Mouse (Mus musculus) gastrocnemius, adult 18-20 months (tissue): ENCODE measurements around the gene Ncoa5. TPM values are rescaled to one million over a fixed set of nuclear protein-coding genes. Genes with fewer than 3 reads are reported as not detected.

Source experiments
- DNase-seq: peaks from one replicate; pipeline ENCODE4 v3.0.0; 2021; ENCODE audit warnings: low spot score
- total RNA-seq, 2 experiments: library from RNA; stranded (reverse); gene quantifications; 2 replicates each; pipeline ENCODE4 v1.2.3; 2021

Gene Ncoa5
- total RNA-seq, 2 experiments from 2014 or later, result 11.1 to 11.7 TPM

DNA sequence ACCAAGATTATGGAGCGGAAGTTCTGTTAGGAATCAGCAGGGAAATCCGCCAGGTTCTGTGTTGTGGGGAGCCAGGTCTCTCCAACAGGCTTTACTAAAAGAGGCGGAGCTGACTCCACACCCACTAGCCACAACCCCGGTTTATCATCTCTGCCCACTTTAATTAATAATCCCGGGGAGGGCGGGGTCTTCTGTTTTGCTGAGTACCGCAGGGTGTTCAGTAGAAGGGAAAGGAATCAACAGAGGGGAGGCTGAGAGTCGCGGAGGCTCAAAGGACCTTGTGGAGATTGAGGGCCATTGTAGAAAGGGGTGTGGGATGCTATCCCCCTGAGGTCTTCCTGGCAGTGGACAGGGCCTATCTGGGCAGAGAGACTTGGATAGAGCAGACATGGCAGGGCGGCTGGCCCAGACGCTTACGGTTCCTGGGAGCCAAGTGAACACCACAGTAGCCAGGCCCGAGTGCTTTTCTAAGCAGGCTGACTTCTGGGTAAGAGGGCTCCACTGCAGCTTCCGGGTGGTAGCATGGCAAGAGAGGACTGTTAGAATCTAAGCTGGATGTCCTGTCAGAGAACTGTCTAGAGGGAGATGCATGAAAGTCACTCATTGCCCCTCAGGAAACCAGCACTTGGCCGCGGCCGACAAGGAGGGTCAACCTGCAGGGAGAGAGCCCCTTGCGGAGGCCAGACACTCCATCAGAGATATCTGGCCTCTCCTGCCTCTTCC, 16.3 kb upstream of the Ncoa5 start:
- no peak for DNase-seq

GRCm38 (mm10) chr2:165049044-165049443, 14.4 kb upstream of the Ncoa5 start:
- no peak for DNase-seq

DNA sequence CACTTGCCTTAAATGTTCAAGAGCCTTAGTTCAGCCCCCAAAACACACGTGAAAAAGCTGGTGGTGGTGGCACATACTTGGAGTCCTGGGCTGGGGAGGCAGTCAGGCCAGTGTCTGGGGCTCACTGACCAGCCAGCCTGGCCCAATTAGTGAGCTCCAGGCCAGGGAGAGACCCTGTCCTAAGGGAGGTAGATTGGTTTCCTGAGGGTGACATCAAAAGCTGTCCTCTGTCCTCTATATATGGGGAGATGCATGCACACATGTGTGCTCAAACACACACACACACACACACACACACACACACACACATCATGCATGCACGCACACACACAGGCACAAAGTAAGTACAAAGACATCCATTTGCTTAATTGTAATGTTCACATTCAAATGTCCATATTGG, 9.1 kb upstream of the Ncoa5 start:
- DNase-seq, result no peak

GRCm38 (mm10) chr2:165043090-165043636, 8.5 kb upstream of the Ncoa5 start:
- no peak for DNase-seq

GRCm38 (mm10) chr2:165042126-165042525, 7.5 kb upstream of the Ncoa5 start:
- DNase-seq, result no peak

DNA sequence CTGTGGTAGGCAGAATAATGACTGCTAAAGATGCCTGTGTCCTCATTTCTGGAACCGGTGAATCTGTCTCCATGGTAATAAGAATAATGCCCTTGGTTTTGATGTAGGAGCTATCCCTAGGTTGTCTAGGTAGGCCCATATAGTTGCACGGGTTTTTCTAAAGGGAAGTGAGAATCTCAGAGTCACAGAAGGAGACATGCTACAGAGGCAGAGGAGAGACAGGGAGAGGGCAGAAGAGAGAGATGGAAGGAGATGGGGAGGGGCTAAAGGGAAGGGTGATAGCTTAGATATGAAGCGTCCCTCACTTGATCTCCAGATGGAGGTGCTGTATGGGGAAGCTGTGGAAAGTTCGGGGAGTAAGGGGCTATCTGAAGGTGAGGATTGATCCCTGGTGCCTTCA, 2.7 kb upstream of the Ncoa5 start:
- no peak for DNase-seq

GRCm38 (mm10) chr2:165035058-165035431, 378 bp upstream of the Ncoa5 start:
- DNase-seq, result no peak

- DNase-seq, result no peak
Observed at GRCm38 (mm10) chr2:165033306-165033705, 1.4 kb downstream of the Ncoa5 start.

DNA sequence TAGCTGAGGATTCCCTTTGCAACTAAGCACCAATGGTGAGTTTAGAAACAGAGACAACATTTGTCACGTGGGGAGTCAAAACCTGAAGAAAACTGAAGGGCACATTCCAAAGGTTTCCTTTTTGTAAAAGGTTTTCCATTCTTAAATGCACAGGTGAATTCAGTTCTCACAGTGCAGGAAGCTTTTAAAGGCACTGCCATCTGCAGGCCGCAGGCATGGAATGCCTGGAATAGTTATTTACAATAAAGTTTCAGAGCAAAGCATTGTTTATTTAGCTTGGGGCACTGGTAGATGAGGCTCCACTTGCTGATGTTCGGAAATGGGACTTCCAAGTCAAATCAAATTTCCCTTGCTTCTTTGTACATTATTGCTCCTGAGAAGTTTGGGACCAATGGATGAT, 2.1 kb downstream of the Ncoa5 start:
- no peak for DNase-seq

DNA sequence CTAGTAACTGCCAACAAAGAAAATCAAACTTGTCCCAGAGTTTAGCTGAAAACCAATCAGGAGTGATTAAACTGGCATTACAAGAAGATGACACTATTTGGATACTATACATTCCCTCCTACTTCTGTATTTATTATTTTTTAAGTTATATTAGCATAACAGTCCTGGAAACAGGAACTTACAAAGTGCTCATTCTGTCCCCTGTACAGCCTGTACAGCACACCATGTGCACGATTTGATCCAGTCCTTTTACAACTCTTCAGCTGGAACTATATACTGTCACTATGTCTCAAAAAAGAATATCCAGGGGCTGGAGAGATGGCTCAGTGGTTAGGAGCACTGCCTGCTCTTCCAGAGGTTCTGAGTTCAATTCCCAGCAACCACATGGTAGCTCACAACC, 7.5 kb downstream of the Ncoa5 start:
- DNase-seq, result no peak

GRCm38 (mm10) chr2:165020490-165020889, 14.2 kb downstream of the Ncoa5 start:
- no peak for DNase-seq

- DNase-seq, result no peak
Observed at GRCm38 (mm10) chr2:165014935-165015334, 19.7 kb downstream of the Ncoa5 start.

DNA sequence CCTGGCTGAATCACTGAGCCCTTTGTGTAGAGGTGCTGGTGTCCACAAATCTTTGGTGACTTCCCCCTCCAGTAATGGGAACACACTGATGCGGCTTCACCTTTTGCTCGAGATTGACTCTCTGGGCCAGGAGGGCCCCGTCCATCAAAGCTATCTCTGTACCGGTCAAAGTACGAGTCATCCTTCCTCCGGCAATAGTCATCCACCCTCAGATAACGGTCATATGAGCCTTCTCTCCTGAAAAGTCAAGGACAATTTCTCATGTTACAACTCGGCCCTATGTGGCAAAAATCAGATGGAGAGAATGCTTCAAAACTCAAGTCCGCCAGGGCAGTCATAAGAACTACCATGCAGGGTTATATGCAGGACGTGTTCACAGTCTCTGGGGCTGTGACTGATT, 24.3 kb downstream of the Ncoa5 start:
- no peak for DNase-seq

- no peak for DNase-seq
Observed at GRCm38 (mm10) chr2:165009581-165009980, 25.1 kb downstream of the Ncoa5 start.

- DNase-seq, result no peak
Observed at GRCm38 (mm10) chr2:165009161-165009560, 25.5 kb downstream of the Ncoa5 start.

DNA sequence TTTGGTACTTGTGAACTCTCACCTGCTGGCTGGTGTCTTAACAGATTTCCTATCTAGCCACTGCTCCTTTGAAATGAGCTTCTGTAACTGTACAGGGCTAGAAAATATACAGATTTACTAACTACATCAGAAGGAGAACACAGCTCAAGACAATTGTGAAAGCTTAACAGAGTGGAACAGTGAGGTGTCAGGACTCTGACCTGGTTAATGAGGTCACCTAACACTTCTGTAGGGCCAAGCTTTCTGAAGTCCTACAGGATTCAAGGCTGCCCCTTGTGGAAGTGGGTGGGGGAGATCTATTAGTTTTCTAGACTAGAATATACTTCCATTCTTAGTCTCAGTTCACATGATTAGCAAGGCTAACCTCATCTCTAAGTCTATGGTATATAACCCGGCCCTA, 26.7 kb downstream of the Ncoa5 start:
- no peak for DNase-seq

DNA sequence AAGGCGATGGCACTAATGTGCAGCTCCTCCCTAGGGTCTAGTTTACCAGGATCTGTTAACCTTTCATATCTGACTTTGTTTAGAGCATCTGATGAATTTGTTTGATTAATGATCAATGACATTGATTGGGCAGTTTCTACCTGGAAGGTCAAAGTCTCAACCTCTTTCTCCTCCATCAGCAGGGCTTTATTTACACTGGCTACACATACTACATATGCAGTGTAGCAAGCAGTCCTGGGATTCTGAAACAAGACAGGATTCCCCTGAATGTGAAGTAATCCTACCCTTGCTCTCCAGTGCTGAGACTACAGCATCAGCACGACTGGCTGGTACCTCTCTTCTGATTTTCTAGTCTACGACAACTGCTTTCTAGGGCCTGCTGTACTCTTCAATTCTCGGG, 27.9 kb downstream of the Ncoa5 start:
- no peak for DNase-seq

- DNase-seq, result no peak
Observed at GRCm38 (mm10) chr2:165004237-165004636, 30.4 kb downstream of the Ncoa5 start.

GRCm38 (mm10) chr2:165003108-165003507, 31.6 kb downstream of the Ncoa5 start:
- no peak for DNase-seq

GRCm38 (mm10) chr2:165001958-165002357, 32.7 kb downstream of the Ncoa5 start:
- DNase-seq, result no peak

DNA sequence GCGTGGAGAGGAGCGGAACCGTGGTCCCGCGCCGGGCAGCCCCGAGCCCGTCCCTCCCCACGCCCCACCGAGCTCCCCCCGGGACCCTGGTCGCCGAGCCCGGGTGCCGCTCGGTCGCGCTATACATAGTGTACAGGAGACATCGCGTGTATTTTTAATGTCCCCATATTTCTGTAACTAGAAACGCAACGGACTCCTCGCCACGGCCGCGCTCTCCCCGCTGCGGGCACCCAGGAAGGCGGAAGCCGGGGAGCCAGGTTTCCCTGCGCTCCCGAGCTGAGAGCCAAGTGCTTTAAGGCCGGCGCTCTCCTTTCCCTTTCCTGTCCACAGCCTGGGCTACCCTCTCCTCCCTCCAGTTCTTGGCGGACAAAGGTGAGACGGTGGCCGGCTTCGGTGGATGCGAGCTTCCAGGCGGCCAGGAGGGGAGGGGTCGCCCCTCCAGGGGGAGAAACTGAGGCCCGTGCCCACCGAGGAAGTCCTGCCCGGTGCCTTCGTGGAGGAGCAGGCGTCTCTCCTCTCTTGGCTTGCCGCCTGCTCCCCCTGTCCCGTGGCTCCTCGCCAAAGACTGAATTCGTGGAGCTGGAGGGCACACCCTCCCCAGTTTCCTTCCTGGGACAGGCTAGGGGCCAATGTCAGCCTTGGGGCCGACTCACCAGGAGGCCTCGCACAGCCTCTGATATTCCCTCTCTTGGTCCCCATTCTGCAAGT, 36.8 kb downstream of the Ncoa5 start:
- DNase-seq, result no peak

DNA sequence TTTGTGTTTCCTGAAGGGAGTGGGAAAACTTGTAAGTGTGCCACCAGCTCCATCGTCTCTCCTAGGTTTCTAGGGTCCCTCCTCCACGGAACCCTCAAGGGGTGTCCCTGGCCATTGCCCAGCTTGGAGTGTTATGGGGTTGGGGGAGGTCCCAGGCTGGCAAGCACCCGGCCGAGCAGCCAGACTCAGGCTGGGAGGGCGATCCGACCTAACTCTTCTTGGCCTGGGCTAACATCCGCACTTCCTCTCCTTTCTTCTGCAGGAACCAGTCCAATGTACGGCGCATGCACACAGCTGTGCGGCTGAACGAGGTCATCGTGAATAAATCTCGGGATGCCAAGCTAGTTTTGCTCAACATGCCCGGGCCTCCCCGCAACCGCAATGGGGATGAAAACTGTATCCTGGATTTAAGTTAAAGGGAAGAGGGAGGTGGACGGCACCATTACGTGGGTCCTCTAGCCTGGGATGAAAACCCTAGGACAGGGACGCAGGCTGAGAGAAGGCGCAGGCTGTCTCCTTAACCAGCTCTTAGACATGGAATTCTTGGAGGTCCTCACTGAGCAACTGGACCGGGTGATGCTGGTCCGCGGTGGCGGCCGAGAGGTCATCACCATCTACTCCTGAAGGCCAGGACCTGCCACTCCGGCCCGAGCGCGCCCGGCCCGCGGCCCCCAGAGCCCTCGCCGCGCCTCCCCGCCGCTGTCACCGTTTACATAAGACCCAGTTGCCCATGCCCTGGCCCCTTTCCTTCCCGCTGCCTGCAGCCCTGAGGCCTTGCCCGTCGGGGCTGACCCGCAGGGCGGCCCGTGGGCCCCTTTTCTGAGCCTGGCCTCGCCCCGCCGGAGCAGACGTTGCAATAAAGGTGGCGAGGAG, 37.6 kb downstream of the Ncoa5 start:
- DNase-seq, result no peak
